Mouse (Mus musculus): ENCODE results near the gene Il31ra. TPM values are rescaled to one million over a fixed set of nuclear protein-coding genes. Genes with fewer than 3 reads are reported as not detected.

The Il31ra gene
- total RNA-seq, 2 experiments from 2014 or later, result 0.21 to 0.41 TPM

GRCm38 (mm10) chr13:112522261-112522660 lies 71.9 kb downstream of the Il31ra start:
- no peak overlapping the region for H3K27ac ChIP-seq
- DNase-seq (ENCODE audit: extremely low spot score in 1 of 2, low spot score in 2 of 2), result no peak
- no peak for TF ChIP-seq CTCF (IDR thresholded peaks at IDR 0.05)
- intact Hi-C loops (cut with DNase I), result no loop called here
- H3K4me3 ChIP-seq, result no peak overlapping the region

GRCm38 (mm10) chr13:112514546-112514945 lies 79.6 kb downstream of the Il31ra start:
- no peak for DNase-seq (ENCODE audit: extremely low spot score in 1 of 2, low spot score in 2 of 2)
- TF ChIP-seq CTCF (IDR thresholded peaks at IDR 0.05), result no peak
- H3K4me3 ChIP-seq, result no peak overlapping the region
- intact Hi-C loops (cut with DNase I), result no loop called here
- no peak overlapping the region for H3K27ac ChIP-seq

GRCm38 (mm10) chr13:112512824-112513223 lies 81.3 kb downstream of the Il31ra start:
- intact Hi-C loops (cut with DNase I), result no loop called here
- DNase-seq (ENCODE audit: extremely low spot score in 1 of 2, low spot score in 2 of 2), result no peak
- Histone ChIP-seq H3K27ac (no peak overlapping the region), H3K4me3 (no peak overlapping the region)
- TF ChIP-seq CTCF (IDR thresholded peaks at IDR 0.05), result no peak

- no peak for DNase-seq (ENCODE audit: extremely low spot score in 1 of 2, low spot score in 2 of 2)
- TF ChIP-seq CTCF (IDR thresholded peaks at IDR 0.05), result no peak
- H3K27ac ChIP-seq, result no peak overlapping the region
- intact Hi-C loops (cut with DNase I), result no loop called here
- H3K4me3 ChIP-seq, result no peak overlapping the region
Measured at GRCm38 (mm10) chr13:112511810-112512209, 82.3 kb downstream of the Il31ra start.

- intact Hi-C loops (cut with DNase I), result no loop called here
Measured at GRCm38 (mm10) chr13:112511261-112511660, 82.9 kb downstream of the Il31ra start.

GRCm38 (mm10) chr13:112510437-112511212 lies 83.5 kb downstream of the Il31ra start:
- intact Hi-C loops (cut with DNase I), result no loop called here
- TF ChIP-seq CTCF (IDR thresholded peaks at IDR 0.05), result no peak
- Histone ChIP-seq H3K4me3 (no peak overlapping the region), H3K27ac (no peak overlapping the region)
- no peak for DNase-seq (ENCODE audit: extremely low spot score in 1 of 2, low spot score in 2 of 2)

More at GRCm38 (mm10) chr13:112511261-112511660, 82.9 kb downstream of the Il31ra start:
- no peak overlapping the region for H3K4me3 ChIP-seq
- DNase-seq (ENCODE audit: extremely low spot score in 1 of 2, low spot score in 2 of 2), result no peak
- no peak overlapping the region for H3K27ac ChIP-seq
- TF ChIP-seq CTCF (IDR thresholded peaks at IDR 0.05), result no peak

- H3K4me3 ChIP-seq, result no peak overlapping the region
- peak; percentile 92 for TF ChIP-seq CTCF (IDR thresholded peaks at IDR 0.05)
- DNase-seq (ENCODE audit: extremely low spot score in 1 of 2, low spot score in 2 of 2), result peak; percentile 47 to 55
- no peak overlapping the region for H3K27ac ChIP-seq
- intact Hi-C loops (cut with DNase I), result loop anchor here (1.0 to 10.0 kb wide), 3 partner anchors 201 to 725 kb away; no protein-coding TSS in a partner anchor
Measured at GRCm38 (mm10) chr13:112509465-112509864, 84.7 kb downstream of the Il31ra start.

GRCm38 (mm10) chr13:112508487-112508886 lies 85.7 kb downstream of the Il31ra start:
- no peak for DNase-seq (ENCODE audit: extremely low spot score in 1 of 2, low spot score in 2 of 2)
- intact Hi-C loops (cut with DNase I), result loop anchor here (2.0 to 10.0 kb wide), 2 partner anchors 236 to 724 kb away; no protein-coding TSS in a partner anchor
- no peak overlapping the region for H3K4me3 ChIP-seq
- no peak overlapping the region for H3K27ac ChIP-seq
- no peak for TF ChIP-seq CTCF (IDR thresholded peaks at IDR 0.05)

- no peak for TF ChIP-seq CTCF (IDR thresholded peaks at IDR 0.05)
- no peak overlapping the region for H3K4me3 ChIP-seq
Measured at GRCm38 (mm10) chr13:112507691-112508090, 86.5 kb downstream of the Il31ra start.

GRCm38 (mm10) chr13:112506766-112507165 lies 87.4 kb downstream of the Il31ra start:
- no peak for DNase-seq (ENCODE audit: extremely low spot score in 1 of 2, low spot score in 2 of 2)
- intact Hi-C loops (cut with DNase I), result loop anchor here (10.0 kb wide), 1 partner anchor 722 kb away; no protein-coding TSS in a partner anchor
- no peak for TF ChIP-seq CTCF (IDR thresholded peaks at IDR 0.05)
- no peak overlapping the region for H3K27ac ChIP-seq
- no peak overlapping the region for H3K4me3 ChIP-seq

More at GRCm38 (mm10) chr13:112507691-112508090, 86.5 kb downstream of the Il31ra start:
- no peak overlapping the region for H3K27ac ChIP-seq
- intact Hi-C loops (cut with DNase I), result loop anchor here (2.0 to 10.0 kb wide), 2 partner anchors 235 to 723 kb away; no protein-coding TSS in a partner anchor
- DNase-seq (ENCODE audit: extremely low spot score in 1 of 2, low spot score in 2 of 2), result no peak

- no peak for TF ChIP-seq CTCF (IDR thresholded peaks at IDR 0.05)
- no peak for DNase-seq (ENCODE audit: extremely low spot score in 1 of 2, low spot score in 2 of 2)
- Histone ChIP-seq H3K27ac (no peak overlapping the region), H3K4me3 (no peak overlapping the region)
- intact Hi-C loops (cut with DNase I), result loop anchor here (10.0 kb wide), 1 partner anchor 721 kb away; no protein-coding TSS in a partner anchor
Measured at GRCm38 (mm10) chr13:112505436-112505835, 88.7 kb downstream of the Il31ra start.

GRCm38 (mm10) chr13:112503846-112504245 lies 90.3 kb downstream of the Il31ra start:
- no peak for TF ChIP-seq CTCF (IDR thresholded peaks at IDR 0.05)
- intact Hi-C loops (cut with DNase I), result loop anchor here (10.0 kb wide), 1 partner anchor 719 kb away; no protein-coding TSS in a partner anchor
- H3K27ac ChIP-seq, result no peak overlapping the region
- no peak for DNase-seq (ENCODE audit: extremely low spot score in 1 of 2, low spot score in 2 of 2)
- no peak overlapping the region for H3K4me3 ChIP-seq
